Mouse (Mus musculus): ENCODE data around the gene Ptges3l.
A peak's percentile ranks its signal among the peaks of the same experiment; 100 is the strongest.
"Not testable (repeated sequence)": the region's sequence is repeated elsewhere in the genome, so short reads cannot be mapped to it uniquely, and the experiment has no call there.

Gene Ptges3l

DNA sequence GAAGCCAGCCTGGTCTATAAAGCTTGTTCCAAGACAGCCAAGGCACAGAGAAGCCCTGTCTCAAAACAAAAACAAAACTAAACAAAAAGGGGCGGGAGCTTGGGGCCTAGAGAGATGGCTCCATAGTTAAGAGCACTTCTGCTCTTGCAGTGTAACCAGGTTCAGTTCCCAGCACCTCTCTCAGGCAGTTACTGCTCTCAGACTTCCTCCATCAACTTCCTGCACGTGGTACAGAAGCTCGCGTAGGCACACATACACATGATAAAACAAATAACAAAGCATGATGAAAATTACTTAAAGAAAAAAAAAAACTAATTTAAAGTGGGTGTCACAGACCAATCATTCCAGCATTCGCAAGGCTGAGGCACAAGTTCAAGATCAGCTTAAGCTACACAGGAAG, 5.0 kb downstream of the Ptges3l start:
- DNase-seq (ENCODE audit: low read depth), result no peak

DNA sequence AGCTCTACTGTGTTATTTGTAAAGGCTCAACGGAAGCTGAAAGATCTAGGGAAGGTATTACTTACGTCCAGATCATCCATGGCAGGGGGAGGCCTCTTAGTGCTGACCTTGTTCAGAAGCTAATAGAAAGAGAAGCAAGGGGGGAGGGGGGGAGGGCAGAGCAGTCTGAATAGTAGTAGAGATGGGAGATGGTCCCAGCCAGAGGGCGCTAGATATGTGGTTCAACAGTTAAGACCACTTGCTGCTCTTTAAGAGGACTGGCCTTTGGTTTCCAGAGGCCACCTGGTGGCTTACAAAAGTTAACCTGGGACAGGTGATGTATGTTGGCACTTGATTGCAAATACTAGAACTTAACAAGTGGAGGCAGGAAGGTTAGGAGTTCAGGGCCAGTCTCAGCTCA, 5.5 kb downstream of the Ptges3l start:
- DNase-seq (ENCODE audit: low read depth), result peak; percentile 51

DNA sequence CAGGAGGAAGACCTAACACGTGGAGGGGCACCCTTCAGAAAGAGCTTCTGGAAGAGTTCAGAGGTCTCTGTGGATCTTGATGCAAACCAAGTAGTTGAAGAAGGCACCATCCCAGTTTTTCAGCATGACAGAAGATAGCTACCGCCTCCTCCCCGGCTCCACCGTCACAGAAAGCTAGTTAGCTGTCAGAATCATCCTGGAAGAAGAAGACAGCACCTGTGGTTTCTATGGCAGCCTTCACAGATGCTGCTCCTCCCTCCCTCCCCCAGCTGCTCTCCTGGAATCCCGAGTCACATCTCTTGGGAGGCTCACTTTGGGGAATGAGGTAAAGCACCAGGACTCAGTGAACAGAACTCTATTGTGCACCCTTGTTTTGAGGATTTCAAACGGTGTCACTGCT, 6.1 kb downstream of the Ptges3l start:
- no peak for DNase-seq (ENCODE audit: low read depth)

DNA sequence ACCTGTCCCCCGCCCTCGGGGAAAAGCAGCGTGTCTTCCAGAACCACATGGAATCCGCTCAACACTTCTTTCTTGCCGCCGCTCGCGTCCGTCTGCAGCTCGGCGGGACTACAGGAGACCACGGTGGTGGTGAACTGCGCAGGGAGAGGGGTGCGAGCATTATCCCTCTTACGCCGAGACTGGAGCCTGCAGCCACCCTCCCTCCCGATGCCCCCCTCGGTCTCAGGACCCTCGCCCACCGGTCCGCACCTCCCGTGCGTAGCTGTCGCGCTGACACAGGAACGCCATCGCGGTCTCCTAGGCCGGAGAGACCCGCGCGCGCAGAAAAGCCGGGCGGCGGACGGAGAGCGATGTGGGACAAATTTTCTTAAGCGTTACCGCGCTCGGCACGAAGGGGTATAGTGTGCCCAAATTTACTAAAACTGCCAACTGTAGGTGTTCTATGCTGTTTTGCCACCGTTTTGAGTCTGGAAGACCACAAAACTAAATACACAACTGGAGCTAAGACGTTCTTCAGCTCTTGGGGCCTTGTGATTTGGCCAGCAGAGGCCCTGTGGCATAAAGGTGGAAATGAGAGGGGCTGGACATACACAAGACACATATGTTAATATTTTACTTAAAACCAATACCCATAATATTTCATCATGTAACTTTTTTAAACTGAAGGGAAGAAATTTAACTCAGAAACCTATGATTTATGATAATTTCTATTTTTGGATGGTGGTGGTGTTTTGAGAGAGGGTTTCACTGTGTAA, 7.9 kb downstream of the Ptges3l start, which contains the start of gene Aarsd1:
TSS of gene Aarsd1 (minus strand) at position 515 of the 755 bp plus-strand sequence.
- DNase-seq (ENCODE audit: low read depth), result peak; percentile 88

DNA sequence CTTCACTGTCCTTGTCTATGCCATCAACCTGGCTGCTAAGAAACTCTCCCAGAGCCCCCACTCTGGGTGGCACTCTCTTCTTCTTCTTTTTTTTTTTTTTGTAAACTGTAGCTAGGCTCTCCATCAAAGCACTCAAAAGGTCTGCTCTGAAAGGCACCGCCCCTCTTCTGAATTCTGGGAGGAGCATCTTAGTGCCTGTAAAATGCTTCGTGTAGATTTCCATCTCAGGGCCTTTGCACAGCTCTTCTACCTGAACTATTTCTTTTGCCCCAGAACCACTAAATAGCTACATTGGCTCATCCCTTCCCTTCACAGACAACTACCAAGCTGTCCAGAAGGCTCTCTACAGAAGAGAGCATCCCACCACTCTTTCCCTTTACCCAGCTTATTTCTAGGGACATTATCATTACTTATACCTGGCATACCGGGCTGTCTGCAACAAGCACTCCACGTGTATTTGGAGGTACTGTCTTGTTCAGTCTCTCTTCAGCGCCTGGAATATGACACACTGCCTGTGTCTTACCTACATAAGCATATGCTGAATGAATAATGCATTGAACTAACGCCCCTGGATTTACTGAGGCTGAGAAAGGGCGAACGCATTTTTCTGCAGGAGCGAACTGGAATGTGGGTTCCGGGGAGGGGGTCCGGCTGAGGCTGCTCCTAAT, 8.6 kb downstream of the Ptges3l start:
- DNase-seq (ENCODE audit: low read depth), result peak; percentile 52

DNA sequence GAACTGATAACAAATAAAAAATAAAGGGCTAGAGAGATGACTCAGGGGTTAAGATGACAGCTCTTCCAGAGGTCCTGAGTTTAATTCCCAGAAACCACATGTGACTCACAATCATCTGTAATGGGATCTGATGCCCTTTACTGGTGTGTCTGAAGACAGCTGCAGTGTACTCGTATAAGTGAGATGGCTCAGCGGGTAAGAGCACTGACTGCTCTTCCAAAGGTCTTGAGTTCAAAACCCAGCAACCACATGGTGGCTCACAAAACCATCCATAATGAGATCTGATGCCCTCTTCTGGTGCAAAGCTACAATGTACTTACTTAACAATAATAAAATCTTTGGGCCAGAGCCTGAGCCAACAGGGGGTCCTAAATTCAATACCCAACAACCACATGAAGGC, 9.8 kb downstream of the Ptges3l start:
- peak; percentile 53 for DNase-seq (ENCODE audit: low read depth)

DNA sequence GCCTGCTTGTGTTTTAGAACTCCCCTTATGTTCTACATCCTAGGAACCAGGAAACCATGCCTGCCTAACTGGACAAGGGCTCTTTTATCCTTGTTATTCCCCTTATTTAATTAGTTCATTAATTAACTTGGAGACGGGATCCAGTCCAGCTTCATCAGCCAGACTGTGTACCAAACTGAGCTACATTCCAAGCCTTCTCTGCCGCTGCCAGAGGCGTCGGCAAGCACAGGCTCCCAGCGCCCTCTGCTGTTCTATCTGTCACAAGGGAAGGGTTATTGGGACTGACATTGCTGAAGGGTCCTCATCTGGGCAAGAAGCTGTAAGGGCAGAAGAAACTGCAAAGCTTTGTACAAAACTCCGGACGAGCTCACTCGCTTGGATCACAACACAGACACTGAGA, 30.0 kb downstream of the Ptges3l start:
- peak; percentile 90 for DNase-seq (ENCODE audit: low read depth)

DNA sequence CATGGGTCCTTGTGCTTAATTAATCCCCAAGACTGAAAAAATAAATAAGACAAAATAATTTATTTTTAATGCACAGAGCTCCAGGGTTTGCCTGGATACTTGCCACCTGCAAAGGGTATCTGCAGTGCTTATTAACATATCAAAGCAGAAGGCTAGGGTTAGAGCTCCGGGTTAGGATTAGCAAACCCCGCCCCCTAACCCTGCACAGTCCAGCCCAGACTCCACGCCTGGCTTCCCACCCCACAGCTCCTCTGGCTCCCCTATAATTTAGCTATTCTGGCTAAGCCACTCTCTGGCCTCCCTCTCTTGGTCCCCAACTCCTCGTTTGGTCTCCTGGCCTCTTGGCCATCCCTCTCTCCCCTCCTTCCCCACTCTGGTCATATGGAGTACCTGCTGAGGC, 43.3 kb downstream of the Ptges3l start:
- DNase-seq (ENCODE audit: low read depth), result no peak

DNA sequence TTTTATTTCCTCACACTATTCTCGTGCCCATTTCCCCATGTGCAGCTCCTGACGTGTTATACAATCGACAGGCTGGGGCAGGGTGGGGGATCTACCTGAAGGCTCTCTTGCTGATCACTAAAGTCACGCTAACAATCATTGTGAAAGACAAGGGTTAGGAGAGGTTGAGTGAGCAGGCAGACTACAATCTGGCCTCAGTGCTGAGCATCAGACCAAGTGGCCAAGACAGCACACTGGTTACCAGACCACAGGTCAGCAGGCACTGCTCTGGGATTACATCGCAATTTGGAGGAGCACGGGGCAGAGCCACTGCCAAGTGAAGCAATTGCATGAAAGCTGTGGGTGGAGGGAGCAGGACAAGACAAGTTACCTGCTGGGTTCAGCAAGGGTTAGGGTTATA, 46.2 kb downstream of the Ptges3l start:
- DNase-seq (ENCODE audit: low read depth), result peak; percentile 29

DNA sequence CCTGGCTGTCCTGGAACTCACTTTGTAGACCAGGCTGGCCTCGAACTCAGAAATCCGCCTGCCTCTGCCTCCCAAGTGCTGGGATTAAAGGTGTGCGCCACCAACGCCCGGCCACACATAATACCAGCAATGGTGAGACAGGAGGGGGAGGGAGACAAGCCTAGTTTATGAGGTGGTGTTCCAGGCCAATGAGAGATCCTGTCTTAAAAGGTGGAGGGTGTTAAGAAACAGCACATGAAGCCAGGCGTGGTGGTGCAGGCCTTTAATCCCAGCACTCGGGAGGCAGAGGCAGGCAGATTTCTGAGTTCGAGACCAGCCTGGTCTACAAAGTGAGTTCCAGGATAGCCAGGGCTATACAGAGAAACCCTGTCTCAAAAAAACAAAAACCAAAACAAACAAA, 46.9 kb downstream of the Ptges3l start:
- DNase-seq (ENCODE audit: low read depth), result not testable (repeated sequence)

DNA sequence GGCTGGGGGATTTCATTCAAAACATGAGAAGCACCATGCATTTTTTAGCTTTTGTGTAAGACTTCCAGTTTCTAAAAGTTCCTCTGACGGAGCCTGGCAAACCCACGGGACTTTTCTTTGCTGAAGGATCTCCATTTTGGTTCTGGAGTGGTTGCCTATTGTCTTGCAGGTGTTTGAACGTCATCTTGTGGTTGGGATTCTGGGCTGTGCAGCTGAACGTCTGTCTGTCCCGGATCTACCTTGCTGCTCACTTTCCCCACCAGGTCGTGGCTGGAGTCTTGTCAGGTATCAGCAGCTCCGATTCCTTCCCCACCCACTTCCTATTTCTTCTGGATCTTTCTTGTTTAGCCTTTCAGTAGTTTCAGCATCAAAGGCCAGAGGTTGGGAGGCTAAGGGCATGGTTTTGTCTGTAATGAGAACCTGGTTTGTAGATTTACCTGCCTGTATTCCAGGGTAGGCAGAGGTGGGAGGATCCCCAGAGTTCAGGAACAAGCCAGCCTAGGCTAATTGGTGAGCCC, 50.7 kb downstream of the Ptges3l start:
- no peak for DNase-seq (ENCODE audit: low read depth)

DNA sequence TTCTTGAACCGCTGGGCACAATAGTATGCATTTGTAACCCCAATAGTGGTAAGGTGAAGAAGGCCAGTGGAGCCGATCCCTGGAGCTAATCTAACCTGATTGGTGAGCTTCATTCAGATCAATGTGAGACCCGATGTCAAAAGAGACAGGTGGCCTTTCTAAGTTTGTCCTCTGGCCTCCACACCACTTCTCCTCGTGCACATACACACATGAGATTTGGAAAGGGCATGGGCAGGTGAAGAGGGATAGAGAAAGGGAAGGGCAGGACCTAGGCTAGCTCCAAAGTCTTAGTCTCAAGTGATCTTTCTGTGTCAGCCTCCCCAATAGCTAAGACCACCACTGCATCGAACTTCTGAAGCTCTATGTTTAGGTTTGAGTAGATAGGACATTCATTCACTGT, 55.0 kb downstream of the Ptges3l start:
- DNase-seq (ENCODE audit: low read depth), result no peak
